Mouse (Mus musculus): ENCODE measurements around the gene Exoc6b. TPM values are rescaled to one million over a fixed set of nuclear protein-coding genes. Genes with fewer than 3 reads are reported as not detected.
A peak's percentile ranks its signal among the peaks of the same experiment; 100 is the strongest.

Exoc6b gene
- polyA plus RNA-seq, 1 experiment from 2014 or later, result 32.4 TPM

DNA sequence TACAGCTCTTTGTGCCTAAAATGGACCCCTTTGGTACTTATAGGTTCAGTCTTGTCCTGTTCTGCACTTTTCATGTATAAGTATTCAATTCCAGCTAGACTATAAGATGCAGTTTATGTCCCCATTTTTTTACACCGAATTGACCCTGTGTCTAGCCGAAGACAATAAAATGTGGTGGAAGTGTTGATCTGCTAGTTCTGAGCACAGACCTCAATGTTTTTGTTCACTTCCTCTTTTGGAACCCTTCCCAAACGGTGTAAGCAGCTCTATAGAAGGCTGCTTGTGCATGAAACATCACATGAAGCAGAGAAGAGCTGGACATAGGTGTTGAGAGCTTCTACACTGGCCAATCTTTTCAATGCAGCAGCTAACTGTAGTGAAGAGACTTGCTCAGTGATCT lies 327.1 kb downstream of the Exoc6b start:
- CTCF ChIA-PET, result interaction anchor here (1.3 kb wide), 1 partner anchor 10 kb away, joined by 3 read pairs; no protein-coding TSS in a partner anchor
- ATAC-seq, result no peak
- in situ Hi-C loops (cut with MboI; ENCODE audit: low pct_unique_long_range_greater_than_20kb), result no loop called here
- POLR2A ChIA-PET, result no interaction called here
- no peaks in the 10 kb centered on the region for H3K27me3 ChIP-seq
- DNase-seq (ENCODE audit: low read depth, low spot score), result no peak
- TF ChIP-seq CTCF (IDR thresholded peaks at IDR 0.05), result no peak

DNA sequence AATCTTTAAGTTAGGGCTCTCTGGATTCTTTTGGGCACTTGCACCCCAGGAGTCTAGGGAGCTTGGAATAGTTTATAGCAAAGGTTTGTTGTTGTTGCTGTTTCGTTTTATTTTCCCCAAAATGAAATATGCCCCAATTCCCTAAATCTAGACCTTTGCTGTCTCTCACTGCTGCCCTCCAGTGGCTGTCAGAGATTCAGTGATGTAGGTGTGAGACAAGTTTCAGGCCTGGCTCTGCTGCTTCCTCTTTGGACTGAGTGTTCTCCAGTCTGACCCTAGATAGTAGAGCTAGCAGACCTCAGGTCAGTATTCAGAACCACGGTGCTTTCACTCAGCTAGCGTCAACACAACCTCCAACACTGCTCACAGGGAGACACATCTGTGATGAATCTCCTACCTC lies 332.4 kb downstream of the Exoc6b start:
- POLR2A ChIA-PET, result no interaction called here
- TF ChIP-seq CTCF (IDR thresholded peaks at IDR 0.05), result peak; percentile 74
- in situ Hi-C loops (cut with MboI; ENCODE audit: low pct_unique_long_range_greater_than_20kb), result no loop called here
- no peaks in the 10 kb centered on the region for H3K27me3 ChIP-seq
- CTCF ChIA-PET, result interaction anchor here (0.9 to 1.4 kb wide), 4 partner anchors 10 to 36 kb away, joined by 3 read pairs; no protein-coding TSS in a partner anchor
- no peak for ATAC-seq
- no peak for DNase-seq (ENCODE audit: low read depth, low spot score)

- ATAC-seq (no peak), DNase-seq (ENCODE audit: low read depth, low spot score) (no peak)
- in situ Hi-C loops (cut with MboI; ENCODE audit: low pct_unique_long_range_greater_than_20kb), result no loop called here
Observed at GRCm38 (mm10) chr6:84726876-84727275, 342.4 kb downstream of the Exoc6b start.

GRCm38 (mm10) chr6:84713171-84713570 lies 356.1 kb downstream of the Exoc6b start:
- no peak for TF ChIP-seq CTCF (IDR thresholded peaks at IDR 0.05)
- ChIA-PET CTCF (no interaction called here), POLR2A (no interaction called here)
- in situ Hi-C loops (cut with MboI; ENCODE audit: low pct_unique_long_range_greater_than_20kb), result no loop called here
- no peaks in the 10 kb centered on the region for H3K27me3 ChIP-seq
- no peak for ATAC-seq
- no peak for DNase-seq (ENCODE audit: low read depth, low spot score)

More at GRCm38 (mm10) chr6:84726876-84727275, 342.4 kb downstream of the Exoc6b start:
- ChIA-PET POLR2A (interaction anchor here (0.5 to 0.7 kb wide), 2 partner anchors 52 to 665 kb away, joined by 3 to 5 read pairs; no protein-coding TSS in a partner anchor), CTCF (interaction anchor here (1.0 kb wide), 1 partner anchor 10 kb away, joined by 3 read pairs; no protein-coding TSS in a partner anchor)
- H3K27me3 ChIP-seq, result no peaks in the 10 kb centered on the region
- TF ChIP-seq CTCF (IDR thresholded peaks at IDR 0.05), result no peak

- POLR2A ChIA-PET, result no interaction called here
- in situ Hi-C loops (cut with MboI; ENCODE audit: low pct_unique_long_range_greater_than_20kb), result no loop called here
Observed at GRCm38 (mm10) chr6:84710831-84711230, 358.5 kb downstream of the Exoc6b start.

DNA sequence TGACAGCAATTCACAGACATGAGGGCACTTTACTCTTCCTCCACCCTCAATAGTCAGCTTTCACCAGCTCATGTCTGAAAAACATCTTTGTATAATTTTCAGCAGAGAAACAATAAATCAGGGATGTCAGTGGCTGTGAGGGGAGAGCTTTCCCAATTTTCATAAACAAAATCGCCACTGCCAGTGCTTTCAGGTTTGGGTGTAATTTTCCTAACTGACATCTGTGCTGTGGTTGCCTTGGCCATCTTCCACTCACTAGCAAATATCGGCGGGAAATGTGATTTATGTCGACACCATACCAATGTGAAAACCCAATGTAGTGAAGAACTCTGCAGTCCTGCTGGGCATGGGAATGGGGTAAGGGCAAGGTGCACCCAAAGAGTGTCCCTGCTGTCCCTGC lies 360.7 kb downstream of the Exoc6b start:
- CTCF ChIA-PET, result interaction anchor here (0.7 kb wide), 1 partner anchor 90 kb away, joined by 3 read pairs; no protein-coding TSS in a partner anchor
- no peak for TF ChIP-seq CTCF (IDR thresholded peaks at IDR 0.05)
- DNase-seq (ENCODE audit: low read depth, low spot score), result no peak
- POLR2A ChIA-PET, result interaction anchor here (0.6 kb wide), 1 partner anchor 54 kb away, joined by 3 read pairs; no protein-coding TSS in a partner anchor
- no peaks in the 10 kb centered on the region for H3K27me3 ChIP-seq
- in situ Hi-C loops (cut with MboI; ENCODE audit: low pct_unique_long_range_greater_than_20kb), result no loop called here
- ATAC-seq, result no peak

More at GRCm38 (mm10) chr6:84710831-84711230, 358.5 kb downstream of the Exoc6b start:
- TF ChIP-seq CTCF (IDR thresholded peaks at IDR 0.05), result no peak
- no peak for DNase-seq (ENCODE audit: low read depth, low spot score)
- H3K27me3 ChIP-seq, result no peaks in the 10 kb centered on the region
- CTCF ChIA-PET, result interaction anchor here (1.2 to 1.3 kb wide), 2 partner anchors 18 to 27 kb away, joined by 3 read pairs; no protein-coding TSS in a partner anchor
- ATAC-seq, result no peak

DNA sequence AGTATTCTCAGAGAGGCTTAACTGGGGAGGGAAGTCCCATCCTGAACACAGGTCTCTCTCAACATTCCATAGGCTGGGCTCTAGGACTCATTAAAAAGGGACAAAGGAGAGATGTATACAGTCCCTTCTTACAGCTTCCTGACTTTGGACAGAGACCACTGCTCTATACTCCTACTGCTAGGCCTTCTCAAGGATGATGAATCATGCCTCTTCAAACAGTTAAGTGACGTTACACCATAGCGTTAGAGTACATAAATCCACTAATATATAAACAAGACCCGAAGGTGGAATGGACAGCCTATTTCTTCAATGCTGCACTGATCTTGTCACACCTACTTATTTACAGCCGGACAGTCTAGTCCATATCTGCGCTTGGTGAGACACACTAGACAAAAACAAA lies 369.7 kb downstream of the Exoc6b start:
- ChIA-PET POLR2A (no interaction called here), CTCF (interaction anchor here (1.9 kb wide), 1 partner anchor 11 kb away, joined by 4 read pairs; no protein-coding TSS in a partner anchor)
- no peak for ATAC-seq
- DNase-seq (ENCODE audit: low read depth, low spot score), result no peak
- H3K27me3 ChIP-seq, result no peaks in the 10 kb centered on the region
- in situ Hi-C loops (cut with MboI; ENCODE audit: low pct_unique_long_range_greater_than_20kb), result no loop called here
- TF ChIP-seq CTCF (IDR thresholded peaks at IDR 0.05), result no peak

DNA sequence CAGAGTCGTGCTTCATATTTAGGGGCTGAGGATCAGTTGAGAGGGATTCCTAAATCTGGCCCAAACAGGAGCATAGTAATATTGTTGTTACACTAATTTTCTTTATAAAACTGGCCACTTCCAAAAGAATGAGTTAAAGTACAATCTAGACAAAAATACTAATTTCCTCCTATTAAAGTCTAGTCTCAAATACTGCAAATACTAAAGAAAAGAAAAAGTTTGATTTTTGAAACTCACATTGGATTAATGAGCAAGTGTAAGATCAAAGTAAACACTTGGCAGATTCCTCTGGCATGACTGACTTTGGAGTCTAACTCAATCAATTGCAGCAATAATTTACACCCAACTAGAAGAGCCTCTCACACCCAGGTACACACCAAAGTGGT lies 371.0 kb downstream of the Exoc6b start:
- DNase-seq (ENCODE audit: low read depth, low spot score), result no peak
- in situ Hi-C loops (cut with MboI; ENCODE audit: low pct_unique_long_range_greater_than_20kb), result no loop called here
- ATAC-seq, result no peak
- ChIA-PET POLR2A (no interaction called here), CTCF (no interaction called here)
- no peak for TF ChIP-seq CTCF (IDR thresholded peaks at IDR 0.05)
- no peaks in the 10 kb centered on the region for H3K27me3 ChIP-seq

- DNase-seq (ENCODE audit: low read depth, low spot score) (no peak), ATAC-seq (no peak)
Observed at GRCm38 (mm10) chr6:84697474-84698287, 371.6 kb downstream of the Exoc6b start.

GRCm38 (mm10) chr6:84693844-84694243 lies 375.5 kb downstream of the Exoc6b start:
- H3K27me3 ChIP-seq, result no peaks in the 10 kb centered on the region
- ChIA-PET CTCF (interaction anchor here (1.3 kb wide), 1 partner anchor 17 kb away, joined by 3 read pairs; no protein-coding TSS in a partner anchor), POLR2A (no interaction called here)
- no peak for TF ChIP-seq CTCF (IDR thresholded peaks at IDR 0.05)
- DNase-seq (ENCODE audit: low read depth, low spot score) (no peak), ATAC-seq (no peak)
- in situ Hi-C loops (cut with MboI; ENCODE audit: low pct_unique_long_range_greater_than_20kb), result no loop called here

More at GRCm38 (mm10) chr6:84697474-84698287, 371.6 kb downstream of the Exoc6b start:
- ChIA-PET POLR2A (no interaction called here), CTCF (no interaction called here)
- TF ChIP-seq CTCF (IDR thresholded peaks at IDR 0.05), result no peak
- no peaks in the 10 kb centered on the region for H3K27me3 ChIP-seq
- in situ Hi-C loops (cut with MboI; ENCODE audit: low pct_unique_long_range_greater_than_20kb), result no loop called here

- DNase-seq (ENCODE audit: low read depth, low spot score) (no peak), ATAC-seq (no peak)
- H3K27me3 ChIP-seq, result no peaks in the 10 kb centered on the region
- POLR2A ChIA-PET, result interaction anchor here (1.0 kb wide), 1 partner anchor 20 kb away, joined by 3 read pairs; no protein-coding TSS in a partner anchor
- CTCF ChIA-PET, result interaction anchor here (0.8 to 1.3 kb wide), 3 partner anchors 17 to 32 kb away, joined by 3 to 4 read pairs (median 3); no protein-coding TSS in a partner anchor
- no peak for TF ChIP-seq CTCF (IDR thresholded peaks at IDR 0.05)
- in situ Hi-C loops (cut with MboI; ENCODE audit: low pct_unique_long_range_greater_than_20kb), result no loop called here
Observed at GRCm38 (mm10) chr6:84693204-84693603, 376.1 kb downstream of the Exoc6b start.
